Mouse (Mus musculus) embryonic fibroblast, embryonic 13.5 days (primary cell): ENCODE results near the gene Smpd1.

Source experiments
- CTCF ChIP-seq: IDR thresholded peaks from 2 replicates; pipeline ENCODE4 v1.5.1; 2011; ENCODE audit warnings: mild to moderate bottlenecking, control low read depth, low read length, moderate library complexity, borderline replicate concordance; ENCODE audit not compliant: insufficient read depth
- POLR2A ChIP-seq: IDR thresholded peaks from 2 replicates; pipeline ENCODE4 v1.6.1; 2011; ENCODE audit warnings: low read depth, mild to moderate bottlenecking, control low read depth, low read length, moderate library complexity

DNA sequence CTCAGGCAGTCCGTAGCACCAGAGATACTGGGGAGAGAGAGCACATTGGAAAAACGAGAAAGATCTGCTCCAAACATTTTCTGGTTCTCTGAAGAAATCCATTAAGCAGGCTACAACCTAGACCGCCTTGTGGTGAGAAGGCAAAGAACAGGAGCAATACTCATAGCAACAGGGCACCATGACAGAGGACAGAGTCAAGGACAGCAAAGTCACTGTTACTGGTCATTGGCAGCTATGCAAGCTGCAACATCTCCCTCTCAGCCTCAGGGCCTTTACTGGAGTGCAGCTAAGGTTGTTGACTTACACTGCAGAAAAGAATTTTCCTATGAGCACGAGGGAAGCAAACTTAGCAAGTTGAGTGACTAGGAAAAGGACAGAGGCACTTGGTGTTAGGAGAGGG is 46.9 kb upstream of the Smpd1 start:
- TF ChIP-seq POLR2A: no peak
- TF ChIP-seq CTCF: no peak
